Mouse (Mus musculus) lung, adult 2 months (tissue): Measurements from ENCODE around the gene Uox.

Experiments
- CTCF ChIP-seq: fragments of 200-500 bp; IDR thresholded peaks from 2 replicates; pipeline ENCODE4 v1.5.1; 2011; ENCODE audit warnings: mild to moderate bottlenecking, low read length, control low read depth; ENCODE audit not compliant: insufficient read depth
- POLR2A ChIP-seq: fragments of 200-500 bp; IDR thresholded peaks from 2 replicates; pipeline ENCODE4 v1.6.1; 2011; ENCODE audit warnings: low read depth, mild to moderate bottlenecking, control low read depth, low read length, borderline replicate concordance; ENCODE audit errors: extremely low read depth

DNA sequence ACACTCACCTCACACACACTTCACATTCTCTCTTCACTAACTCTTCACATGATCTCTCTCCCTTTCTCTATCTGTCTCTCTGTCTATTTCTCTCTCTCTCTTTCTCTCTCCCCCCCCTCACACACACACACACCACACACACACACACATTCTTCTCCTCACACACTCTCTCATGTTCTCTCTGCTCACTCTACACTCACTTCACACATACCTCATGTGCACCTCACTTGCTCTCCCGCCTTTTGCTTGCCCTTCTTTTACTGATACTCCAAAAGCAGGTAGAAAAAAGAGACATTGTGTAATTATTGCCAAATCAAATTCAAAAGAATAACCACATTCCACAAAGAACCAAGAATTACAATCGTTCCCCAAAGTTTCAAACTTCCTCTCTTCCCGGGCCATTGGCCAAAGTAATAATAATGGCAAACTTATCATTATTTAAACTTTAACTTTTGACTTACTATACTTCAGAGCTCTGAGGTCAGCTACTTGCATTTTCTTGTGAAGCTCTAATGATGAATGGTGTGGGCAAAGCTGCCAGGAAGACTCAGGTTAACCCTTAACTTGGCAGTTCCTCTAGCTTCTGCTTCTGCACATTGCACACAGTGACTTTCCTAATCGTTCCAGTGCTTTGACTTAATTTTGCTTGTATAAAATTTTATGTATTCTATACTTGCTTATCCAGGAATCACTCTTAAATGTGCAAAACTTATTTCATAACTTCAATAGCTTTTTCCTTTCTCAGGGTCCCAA lies 29.5 kb upstream of the Uox start:
- TF ChIP-seq CTCF (no peak), POLR2A (no peak)
